Mouse (Mus musculus) testis, adult 2 months (tissue): ENCODE results near the gene Klhdc10.

Source experiments
- CTCF ChIP-seq: fragments of 200-500 bp; IDR thresholded peaks from 2 replicates; pipeline ENCODE4 v1.5.1; 2012; ENCODE audit warnings: low read depth, mild to moderate bottlenecking, inconsistent platforms, low read length, moderate library complexity; ENCODE audit not compliant: control insufficient read depth, insufficient read depth, insufficient replicate concordance
- POLR2A ChIP-seq: fragments of 200-500 bp; IDR thresholded peaks from 2 replicates; pipeline ENCODE4 v1.6.1; 2012; ENCODE audit warnings: low read depth, mild to moderate bottlenecking, inconsistent platforms, low read length, moderate library complexity; ENCODE audit not compliant: control insufficient read depth

DNA sequence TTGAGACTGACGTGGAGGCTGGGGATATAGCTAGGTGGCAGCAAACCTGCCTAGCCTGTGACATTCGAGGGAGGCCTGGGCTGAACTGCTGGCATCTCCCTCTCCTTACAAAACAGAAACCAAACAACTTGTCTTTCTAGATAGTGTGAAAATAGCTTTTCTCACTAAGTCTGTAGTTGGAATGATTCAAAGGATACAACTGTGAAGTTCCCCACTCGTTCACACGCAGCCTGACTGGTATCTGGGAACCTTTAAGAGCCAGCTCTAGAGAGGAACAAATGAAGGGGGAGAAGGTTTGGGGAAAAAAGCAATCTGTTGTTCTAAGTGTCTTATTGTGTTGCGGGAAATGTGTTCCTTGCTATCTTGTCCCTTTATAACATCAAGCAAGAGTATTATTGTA is 57.0 kb downstream of the Klhdc10 start:
- no peak for TF ChIP-seq POLR2A
- TF ChIP-seq CTCF, result no peak
